Mouse (Mus musculus) right cerebral cortex, adult 18-20 months (tissue): ENCODE data around the gene Cd209d.
"Not testable (repeated sequence)": the region's sequence is repeated elsewhere in the genome, so short reads cannot be mapped to it uniquely, and the experiment has no call there.

ENCODE experiments used
- DNase-seq: peaks from one replicate; pipeline ENCODE4 v3.0.0; 2022; ENCODE audit warnings: mixed read lengths

Gene Cd209d

GRCm38 (mm10) chr8:3878455-3878854, at the start of gene Cd209d:
Gene Cd209d (minus strand): TSS chr8:3878555.
- DNase-seq, result no peak

- DNase-seq, result no peak
These were observed 48.4 kb upstream of the Cd209d start, which contains the start of gene Cd209b for GRCm38 (mm10) chr8:3926744-3927143. Gene Cd209b (minus strand): TSS chr8:3926844.

DNA sequence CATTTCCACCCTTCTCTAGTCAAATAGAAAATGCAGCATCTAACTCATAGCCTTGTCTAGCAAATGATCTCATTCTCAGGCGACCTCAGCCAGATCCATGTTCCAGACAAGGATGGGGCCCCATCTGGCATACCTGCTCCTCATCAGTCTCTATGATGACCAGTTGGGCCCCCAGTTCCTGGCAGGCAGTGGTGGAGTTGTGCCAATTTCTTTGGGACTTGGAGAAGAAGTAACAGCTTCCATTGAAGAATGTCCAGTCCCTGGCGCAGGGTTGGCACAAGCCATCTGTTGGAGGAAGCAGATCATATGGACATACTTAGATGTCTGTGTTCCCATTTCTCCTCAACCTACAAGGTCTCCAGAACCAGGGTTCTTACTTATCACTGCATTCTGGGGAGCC, 2.2 kb downstream of the Cd209d start:
- DNase-seq, result no peak

DNA sequence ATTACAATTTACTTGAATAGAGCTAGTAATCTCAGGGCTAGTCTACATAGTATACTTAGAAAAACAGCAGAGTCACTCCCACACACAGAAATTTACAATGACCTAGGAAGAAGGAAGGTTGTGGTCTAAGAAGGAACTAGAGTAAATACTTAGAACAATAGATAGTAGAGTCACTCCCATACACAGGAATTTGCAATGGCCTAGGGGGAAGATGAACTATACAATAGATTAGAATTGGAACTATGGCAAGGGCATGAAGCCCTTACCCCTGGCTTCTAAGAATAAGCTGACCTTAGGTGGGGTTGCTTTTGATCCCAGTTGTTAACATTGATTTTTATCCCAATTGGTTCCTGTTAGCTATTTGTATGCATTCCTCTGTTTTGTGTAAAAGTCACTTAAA, 15.6 kb downstream of the Cd209d start:
- not testable (repeated sequence) for DNase-seq

- DNase-seq, result no peak
These were observed 24.1 kb downstream of the Cd209d start, which contains the start of gene Cd209e for GRCm38 (mm10) chr8:3854209-3854608. Gene Cd209e (minus strand): TSS chr8:3854309.
